In the genomic region with DNA sequence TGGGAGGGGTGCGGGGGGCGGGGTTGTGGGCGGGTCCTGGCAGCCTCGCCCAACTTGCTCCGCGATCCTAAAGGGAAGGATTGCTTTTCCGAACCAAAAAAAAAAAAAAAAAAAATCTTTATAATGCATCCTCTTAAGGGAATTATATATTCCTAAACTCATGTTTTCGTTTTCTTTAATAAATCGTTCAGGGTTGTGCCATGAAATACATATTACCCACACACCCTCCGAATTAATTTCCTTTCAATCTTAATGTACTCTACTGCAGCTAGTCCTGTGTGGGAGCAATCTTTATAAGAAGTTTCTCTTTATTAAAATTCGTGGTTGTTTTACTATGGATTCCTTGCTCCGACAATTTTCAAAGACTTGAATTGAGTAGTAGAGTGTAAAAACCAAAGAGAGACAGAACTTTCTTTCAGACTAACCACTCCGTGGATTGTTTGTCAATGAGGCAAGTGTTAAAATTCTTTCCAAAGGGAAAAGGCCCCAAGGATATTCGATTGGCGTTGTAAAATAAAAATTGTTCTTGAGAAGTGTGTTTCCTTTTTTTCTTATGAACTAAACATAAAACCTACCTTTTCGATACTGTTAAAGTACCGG, we compare ENCODE assay signal across 8 mouse cellular contexts.
DNase-seq lines count a peak whose midpoint lies in the region; ATAC-seq and TF ChIP-seq lines count a peak whose summit lies in the region.

No protein-coding gene starts in this region.

- no peak for TF ChIP-seq POLR2A in liver, adult 2 months (IDR thresholded peaks at IDR 0.05; ENCODE audit: extremely low read depth, insufficient read depth, low read length)

- H3K79me2 ChIP-seq in liver, adult 2 months (ENCODE audit: control insufficient read depth, insufficient read depth, low read length), result no peaks in the 10 kb centered on the region

- peak; percentile 14 for DNase-seq in embryonic facial prominence, embryonic 11.5 days (ENCODE audit: low spot score)
- no peak for DNase-seq in embryonic facial prominence, embryonic 10.5 days (ENCODE audit: low spot score)
- DNase-seq in liver, adult 2 months (ENCODE audit: extremely low read depth, low read depth, low spot score), result peak; percentile 33
- DNase-seq in liver, result no peak
- peak; percentile 78 for DNase-seq in forebrain, postnatal 0 days
- no peak for DNase-seq in liver, postnatal 0 days
- DNase-seq in cerebellum, postnatal 25 days, result no peak

- H3K4me3 ChIP-seq in embryonic facial prominence, embryonic 11.5 days (ENCODE audit: low read depth, low read length), result no peak overlapping the region
- H3K4me3 ChIP-seq in embryonic facial prominence, embryonic 10.5 days, result no peak overlapping the region
- H3K4me3 ChIP-seq in liver, adult 2 months (ENCODE audit: insufficient read depth, low read depth, low read length), result no peak overlapping the region
- no peak overlapping the region for H3K4me3 ChIP-seq in forebrain, postnatal 0 days (ENCODE audit: low read depth, low read length)
- H3K4me3 ChIP-seq in liver, postnatal 0 days (ENCODE audit: low read depth, low read length), result no peak overlapping the region

- TF ChIP-seq EP300 in liver, postnatal 0 days (IDR thresholded peaks at IDR 0.05; ENCODE audit: low read depth), result no peak

- 2% methylated on average over 17 of the region's 17 CpGs for WGBS in embryonic facial prominence, embryonic 11.5 days
- WGBS in embryonic facial prominence, embryonic 10.5 days, result 3% methylated on average over 17 of the region's 17 CpGs
- 4% methylated on average over 17 of the region's 17 CpGs for WGBS in liver, adult 2 months
- WGBS in forebrain, postnatal 0 days, result 3% methylated on average over 17 of the region's 17 CpGs
- 3% methylated on average over 17 of the region's 17 CpGs for whole genome bisulfite sequencing in liver, postnatal 0 days (ENCODE audit: insufficient replicate concordance)

- no peaks in the 10 kb centered on the region for H3K9me3 ChIP-seq in embryonic facial prominence, embryonic 11.5 days (replicated peaks; ENCODE audit: control insufficient read depth, low read length)
- no peaks in the 10 kb centered on the region for H3K9me3 ChIP-seq in embryonic facial prominence, embryonic 10.5 days
- no peaks in the 10 kb centered on the region for H3K9me3 ChIP-seq in forebrain, postnatal 0 days (ENCODE audit: low read length)
- no peaks in the 10 kb centered on the region for H3K9me3 ChIP-seq in liver, postnatal 0 days (ENCODE audit: low read length)

- no peak overlapping the region for H3K9ac ChIP-seq in embryonic facial prominence, embryonic 11.5 days (replicated peaks; ENCODE audit: low read length)
- no peak overlapping the region for H3K9ac ChIP-seq in liver, adult 2 months (ENCODE audit: low read depth, low read length)
- H3K9ac ChIP-seq in forebrain, postnatal 0 days, result no peak overlapping the region
- no peak overlapping the region for H3K9ac ChIP-seq in liver, postnatal 0 days (replicated peaks)

- no peak for TF ChIP-seq CTCF in liver, adult 2 months (IDR thresholded peaks at IDR 0.05; ENCODE audit: low read depth, low read length)
- no peak for TF ChIP-seq CTCF in forebrain, postnatal 0 days (IDR thresholded peaks at IDR 0.05; ENCODE audit: low read depth)
- TF ChIP-seq CTCF in liver, postnatal 0 days (IDR thresholded peaks at IDR 0.05; ENCODE audit: low read depth), result no peak

- H3K27ac ChIP-seq in embryonic facial prominence, embryonic 11.5 days (replicated peaks; ENCODE audit: low read depth, low read length), result no peak overlapping the region
- H3K27ac ChIP-seq in embryonic facial prominence, embryonic 10.5 days (replicated peaks), result no peak overlapping the region
- no peak overlapping the region for H3K27ac ChIP-seq in liver, adult 2 months (replicated peaks; ENCODE audit: insufficient read depth, low read depth, low read length)
- H3K27ac ChIP-seq in forebrain, postnatal 0 days (ENCODE audit: low read depth, low read length), result no peak overlapping the region
- no peak overlapping the region for H3K27ac ChIP-seq in liver, postnatal 0 days (ENCODE audit: low read depth)

- H3K36me3 ChIP-seq in embryonic facial prominence, embryonic 11.5 days (replicated peaks; ENCODE audit: control insufficient read depth, insufficient read depth, low read depth, low read length), result no peaks in the 10 kb centered on the region
- no peaks in the 10 kb centered on the region for H3K36me3 ChIP-seq in embryonic facial prominence, embryonic 10.5 days (replicated peaks)
- no peaks in the 10 kb centered on the region for H3K36me3 ChIP-seq in liver, adult 2 months (ENCODE audit: control insufficient read depth, insufficient read depth, low read length)
- no peaks in the 10 kb centered on the region for H3K36me3 ChIP-seq in forebrain, postnatal 0 days (ENCODE audit: insufficient read depth)
- no peaks in the 10 kb centered on the region for H3K36me3 ChIP-seq in liver, postnatal 0 days (replicated peaks; ENCODE audit: insufficient read depth, low read length)

- peaks cover 2% of the 10 kb centered on the region; the same call in 1 of the 2 replicates for H3K4me1 ChIP-seq in embryonic facial prominence, embryonic 11.5 days (ENCODE audit: control insufficient read depth, insufficient read depth, low read length)
- H3K4me1 ChIP-seq in embryonic facial prominence, embryonic 10.5 days, result peaks cover 29% of the 10 kb centered on the region
- H3K4me1 ChIP-seq in liver, adult 2 months (ENCODE audit: control insufficient read depth, insufficient read depth, low read length), result no peaks in the 10 kb centered on the region
- H3K4me1 ChIP-seq in forebrain, postnatal 0 days (ENCODE audit: insufficient read depth), result no peaks in the 10 kb centered on the region
- H3K4me1 ChIP-seq in liver, postnatal 0 days (ENCODE audit: insufficient read depth), result no peaks in the 10 kb centered on the region

- H3K27me3 ChIP-seq in embryonic facial prominence, embryonic 11.5 days (ENCODE audit: control insufficient read depth, insufficient read depth, low read length), result peaks cover 16% of the 10 kb centered on the region
- H3K27me3 ChIP-seq in embryonic facial prominence, embryonic 10.5 days (replicated peaks; ENCODE audit: low read depth, poor library complexity, severe bottlenecking), result peaks cover 82% of the 10 kb centered on the region
- peaks cover 23% of the 10 kb centered on the region for H3K27me3 ChIP-seq in liver, adult 2 months (ENCODE audit: control insufficient read depth, insufficient read depth, low read length)
- peaks cover 87% of the 10 kb centered on the region for H3K27me3 ChIP-seq in forebrain, postnatal 0 days (ENCODE audit: insufficient read depth, low read length)
- peaks cover 84% of the 10 kb centered on the region for H3K27me3 ChIP-seq in liver, postnatal 0 days (ENCODE audit: insufficient read depth, low read length)

- no peak for ATAC-seq in embryonic facial prominence, embryonic 11.5 days (replicated peaks; ENCODE audit: insufficient number of reproducible peaks, low FRiP score, low TSS enrichment, low read depth)
- ATAC-seq in forebrain, postnatal 0 days, result no peak
- no peak for ATAC-seq in liver, postnatal 0 days
- ATAC-seq in frontal cortex, adult (ENCODE audit: low TSS enrichment), result no peak

- H3K4me2 ChIP-seq in embryonic facial prominence, embryonic 11.5 days (ENCODE audit: low read depth, low read length), result no peak overlapping the region
- no peak overlapping the region for H3K4me2 ChIP-seq in forebrain, postnatal 0 days (ENCODE audit: low read depth)
- peak overlapping the region; percentile 66; the same call in 1 of the 2 replicates for H3K4me2 ChIP-seq in liver, postnatal 0 days (ENCODE audit: low read depth, low read length)

Comparison
In these comparisons a context has a peak if more than half of its experiments do, and no peak if none do; other contexts are left out.
1. DNase-seq: peak in embryonic facial prominence, embryonic 11.5 days (single experiment), liver, adult 2 months (single experiment) and forebrain, postnatal 0 days (single experiment); none in embryonic facial prominence, embryonic 10.5 days (single experiment), liver (single experiment), liver, postnatal 0 days (single experiment) and cerebellum, postnatal 25 days (0 of 2).